In genomic region chr1:21962083-21962471, GRCm38 (mm10) we compare ENCODE assay signal across 9 mouse cellular contexts. TPM values are rescaled to one million over a fixed set of nuclear protein-coding genes. Genes with fewer than 3 reads are reported as not detected.
DNase-seq lines count a peak whose midpoint lies in the region; ATAC-seq and TF ChIP-seq lines count a peak whose summit lies in the region.
"Had no signal": no experiment of that assay in that cellular context is flagged by ENCODE, and none has a peak within 500 bp of the region (broad histone marks: within the 10 kb centered on the region; RNA-seq: fewer than 3 reads in every experiment).

No protein-coding gene starts in this region.

- no peak for TF ChIP-seq CTCF in kidney, adult 2 months (conservative IDR thresholded peaks at IDR 0.05; ENCODE audit: insufficient read depth, insufficient read length, low read depth, low read length)
- TF ChIP-seq CTCF in small intestine, adult 2 months (IDR thresholded peaks at IDR 0.05; ENCODE audit: extremely low read depth, insufficient read length, insufficient replicate concordance, low read depth, low read length), result no peak

- no peaks in the 10 kb centered on the region for H3K9me3 ChIP-seq in heart, embryonic 15.5 days (replicated peaks)

- intact Hi-C loops in left cerebral cortex, postnatal 10 days (cut with DNase I), result loop anchor here (5.0 kb wide), 2 partner anchors 305 to 550 kb away; no protein-coding TSS in a partner anchor

- peak overlapping the region; percentile 76 for H3K9ac ChIP-seq in heart, embryonic 15.5 days

- H3K4me2 ChIP-seq in heart, embryonic 15.5 days, result peak overlapping the region; percentile 97

- H3K4me3 ChIP-seq in kidney, adult 2 months (ENCODE audit: insufficient read depth, low read depth, low read length), result peak overlapping the region; percentile 54
- H3K4me3 ChIP-seq in heart, embryonic 15.5 days, result peak overlapping the region; percentile 75
- peak overlapping the region; percentile 67 for H3K4me3 ChIP-seq in small intestine, adult 2 months (ENCODE audit: low read depth, low read length)

- no peak for ATAC-seq in heart, embryonic 15.5 days (replicated peaks; ENCODE audit: insufficient number of reproducible peaks, insufficient read depth, low FRiP score, low read depth)
- ATAC-seq in megakaryocyte, adult 5-6 weeks (ENCODE audit: poor library complexity, severe bottlenecking), result 0 out of 2 replicates have a peak, but pooled peaks have one; percentile 5

- peaks cover 4% of the 10 kb centered on the region for H3K27me3 ChIP-seq in kidney, adult 2 months (replicated peaks; ENCODE audit: control insufficient read depth, insufficient read depth, low read length)
- H3K27me3 ChIP-seq in heart, embryonic 15.5 days, result no peaks in the 10 kb centered on the region
- peaks cover 20% of the 10 kb centered on the region for H3K27me3 ChIP-seq in small intestine, adult 2 months (ENCODE audit: control insufficient read depth, insufficient read depth, low read length)

- no peaks in the 10 kb centered on the region for H3K36me3 ChIP-seq in kidney, adult 2 months (ENCODE audit: control insufficient read depth, insufficient read depth, low read length)
- no peaks in the 10 kb centered on the region for H3K36me3 ChIP-seq in heart, embryonic 15.5 days
- H3K36me3 ChIP-seq in small intestine, adult 2 months (ENCODE audit: control insufficient read depth, insufficient read depth, low read length), result no peaks in the 10 kb centered on the region

- WGBS in kidney, adult 2 months, result under 1% methylated on average over 19 of the region's 19 CpGs
- under 1% methylated on average over 19 of the region's 19 CpGs for WGBS in heart, embryonic 15.5 days
- 2% methylated on average over 19 of the region's 19 CpGs for WGBS in small intestine, adult 2 months

- no peak for DNase-seq in kidney, adult 2 months
- DNase-seq in kidney, postnatal 25 days, result no peak
- DNase-seq in embryo, embryonic 10.5 days (ENCODE audit: low spot score), result peak; percentile 42
- peak; percentile 39 to 46 for DNase-seq in left cerebral cortex, postnatal 10 days (ENCODE audit: extremely low spot score in 1 of 2, low spot score in 2 of 2)
- DNase-seq in c-Kit-positive CD71-positive TER-119-positive erythroid progenitor cells, embryonic 14.5 days (ENCODE audit: low spot score), result no peak

- H3K27ac ChIP-seq in kidney, adult 2 months (ENCODE audit: insufficient read depth, low read depth, low read length), result no peak overlapping the region
- peak overlapping the region; percentile 88 for H3K27ac ChIP-seq in heart, embryonic 15.5 days
- H3K27ac ChIP-seq in small intestine, adult 2 months (ENCODE audit: insufficient read depth, low read depth, low read length), result no peak overlapping the region
- H3K27ac ChIP-seq: macrophage had no signal

- no peaks in the 10 kb centered on the region for H3K4me1 ChIP-seq in kidney, adult 2 months (ENCODE audit: control insufficient read depth, insufficient read depth, low read length)
- peaks cover 33% of the 10 kb centered on the region for H3K4me1 ChIP-seq in heart, embryonic 15.5 days (replicated peaks)
- no peaks in the 10 kb centered on the region for H3K4me1 ChIP-seq in small intestine, adult 2 months (ENCODE audit: control insufficient read depth, insufficient read depth, insufficient read length, low read length)

- no peak for TF ChIP-seq POLR2A in kidney, adult 2 months (IDR thresholded peaks at IDR 0.05; ENCODE audit: low read depth, low read length)
- no peak for TF ChIP-seq POLR2A in small intestine, adult 2 months (IDR thresholded peaks at IDR 0.05; ENCODE audit: low read depth, low read length)

RNA-seq across cellular contexts. Expression of gene Kcnq5, which starts 0.3 kb away (rescaled TPM):
- polyA plus RNA-seq in kidney, adult 2 months (2012; rRNA removed), result 0.05 and 0.09 TPM in 2 replicates
- polyA plus RNA-seq in heart, embryonic 15.5 days (2015; fragmentation: Nextera tagmentation; extraction: Ambion mirVana), result 3.0 and 3.2 TPM in 2 replicates
- 10 to 100 TPM; 73.7 to 80.2 TPM for total RNA-seq in left cerebral cortex, postnatal 10 days (2021)
- total RNA-seq in megakaryocyte, adult 5-6 weeks (2015), result 0.30 and 1.5 TPM in 2 replicates
- total RNA-seq in megakaryocyte, adult 5-6 weeks (2017), result 0.37 and 1.1 TPM in 2 replicates
- polyA plus RNA-seq in small intestine, adult 2 months (2012; rRNA removed), result 0.22 and 0.23 TPM in 2 replicates
- polyA plus RNA-seq: macrophage had no signal

Comparison
In these comparisons a context has a peak if more than half of its experiments do, and no peak if none do; other contexts are left out.
1. DNase-seq: peak in embryo, embryonic 10.5 days (single experiment) and left cerebral cortex, postnatal 10 days (2 of 2); none in kidney, adult 2 months (single experiment), kidney, postnatal 25 days (0 of 2) and c-Kit-positive CD71-positive TER-119-positive erythroid progenitor cells, embryonic 14.5 days (single experiment).
2. Peak in every context shown above with its lines, with median percentiles within 50 percentile points of each other: H3K4me3 ChIP-seq.